Mouse (Mus musculus) thymus, adult 2 months (tissue): ENCODE measurements around the gene Lrpap1.

Experiments used
- CTCF ChIP-seq: fragments of 200-500 bp; IDR thresholded peaks from 2 replicates; pipeline ENCODE4 v1.5.1; 2012; ENCODE audit warnings: mild to moderate bottlenecking, control low read depth, low read length, moderate library complexity, borderline replicate concordance; ENCODE audit not compliant: control insufficient read depth, poor library complexity, insufficient read depth; ENCODE audit errors: extremely low read depth
- POLR2A ChIP-seq: fragments of 200-500 bp; IDR thresholded peaks from 2 replicates; pipeline ENCODE4 v1.6.1; 2012; ENCODE audit warnings: mild to moderate bottlenecking, low read length, control low read depth, moderate library complexity; ENCODE audit not compliant: control insufficient read depth, poor library complexity, insufficient read depth; ENCODE audit errors: extremely low read depth

DNA sequence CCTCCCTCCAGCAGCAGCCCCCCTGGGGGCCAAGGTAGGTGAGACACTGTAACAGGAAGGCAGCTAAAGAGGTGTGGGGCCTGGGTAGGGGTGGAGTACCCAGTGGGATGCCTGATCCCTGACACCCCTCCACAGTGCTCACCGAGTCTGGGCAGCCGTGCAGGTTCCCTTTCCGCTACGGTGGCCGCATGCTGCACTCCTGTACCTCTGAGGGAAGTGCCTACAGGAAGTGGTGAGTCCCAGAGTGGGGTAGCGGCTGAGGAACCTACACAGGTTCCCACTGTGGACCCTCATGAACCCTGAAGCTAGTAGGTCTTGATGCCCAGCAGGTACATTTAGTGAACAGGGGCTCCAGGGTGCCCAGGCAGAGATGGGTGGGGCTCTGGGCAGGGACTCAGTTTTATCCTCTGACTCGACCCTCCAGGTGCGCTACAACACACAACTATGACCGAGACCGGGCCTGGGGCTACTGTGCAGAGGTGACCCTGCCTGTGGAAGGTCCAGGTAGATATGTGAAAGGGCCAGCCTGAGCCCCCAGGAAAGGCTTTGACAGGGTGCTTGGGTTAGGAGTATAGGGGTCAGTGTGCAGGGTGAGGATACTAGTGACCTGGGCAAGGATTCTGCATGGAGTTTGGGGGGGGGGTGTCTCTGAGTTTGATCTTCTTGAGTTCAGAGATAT is 63.0 kb downstream of the Lrpap1 start:
- TF ChIP-seq POLR2A, result no peak
- no peak for TF ChIP-seq CTCF
